Mouse (Mus musculus) hindbrain, embryonic 13.5 days (tissue): Measurements from ENCODE around the gene Slc37a4. TPM values are rescaled to one million over a fixed set of nuclear protein-coding genes. Genes with fewer than 3 reads are reported as not detected.
A peak's percentile ranks its signal among the peaks of the same experiment; 100 is the strongest.
"Not testable (repeated sequence)": the region's sequence is repeated elsewhere in the genome, so short reads cannot be mapped to it uniquely, and the experiment has no call there.

Experiments used
- ATAC-seq: fragments of 200-750 bp; cut with Nextera tagmentation; 2 replicates; pipeline ENCODE4 v1.8.0; 2017; ENCODE audit warnings: moderate TSS enrichment; ENCODE audit not compliant: low FRiP score
- H3K27ac ChIP-seq: fragments of 300-500 bp; sonication (generic); 2 replicates; pipeline ENCODE4 v1.5.1; 2015; ENCODE audit warnings: inconsistent platforms, mild to moderate bottlenecking, moderate library complexity
- H3K27me3 ChIP-seq: fragments of 300-500 bp; sonication (generic); 2 replicates; pipeline ENCODE4 v1.6.1; 2015; ENCODE audit warnings: mild to moderate bottlenecking, inconsistent platforms
- H3K36me3 ChIP-seq: fragments of 300-500 bp; sonication (generic); 2 replicates; pipeline ENCODE4 v1.6.1; 2015; ENCODE audit warnings: mild to moderate bottlenecking, inconsistent platforms
- H3K4me1 ChIP-seq: fragments of 300-500 bp; sonication (generic); replicated peaks from 2 replicates; pipeline ENCODE4 v1.6.1; 2015; ENCODE audit warnings: inconsistent platforms
- H3K4me2 ChIP-seq: fragments of 300-500 bp; sonication (generic); 2 replicates; pipeline ENCODE4 v1.6.1; 2015; ENCODE audit warnings: inconsistent platforms, mild to moderate bottlenecking, moderate library complexity
- H3K4me3 ChIP-seq: fragments of 300-500 bp; sonication (generic); 2 replicates; pipeline ENCODE4 v1.5.1; 2015; ENCODE audit warnings: mild to moderate bottlenecking, inconsistent platforms
- H3K9ac ChIP-seq: fragments of 300-500 bp; sonication (generic); 2 replicates; pipeline ENCODE4 v1.6.1; 2015; ENCODE audit warnings: mild to moderate bottlenecking, inconsistent platforms
- H3K9me3 ChIP-seq: fragments of 300-500 bp; sonication (generic); 2 replicates; pipeline ENCODE4 v1.6.1; 2016; ENCODE audit warnings: inconsistent platforms
- WGBS: fragments of 180-500 bp; shearing (Covaris S2); methylation state at CpG from one replicate; pipeline ENCODE4 v1.1.7; 2015; 5-methylcytosine and 5-hydroxymethylcytosine counted together
- polyA plus RNA-seq: library from polyadenylated mRNA; unstranded; fragments of >200 nt; fragmentation: Nextera tagmentation; extraction: Ambion mirVana; gene quantifications from 2 replicates; pipeline ENCODE4 v1.2.1, GENCODE M21; 2015

Slc37a4 gene
- polyA plus RNA-seq, 1 experiment from 2014 or later: 64.7 TPM

- no peaks in the 10 kb centered on the region for H3K9me3 ChIP-seq
- no peak overlapping the region for H3K4me2 ChIP-seq
- H3K4me1 ChIP-seq: peaks cover 23% of the 10 kb centered on the region
- H3K27ac ChIP-seq: no peak overlapping the region
- H3K9ac ChIP-seq: no peak overlapping the region
- H3K36me3 ChIP-seq: peaks cover 4% of the 10 kb centered on the region
- H3K27me3 ChIP-seq: no peaks in the 10 kb centered on the region
- ATAC-seq: no peak
- no peak overlapping the region for H3K4me3 ChIP-seq
- 93% methylated on average over 6 of the region's 6 CpGs for WGBS
Observed at GRCm38 (mm10) chr9:44376141-44376540, 20.5 kb upstream of the Slc37a4 start.

DNA sequence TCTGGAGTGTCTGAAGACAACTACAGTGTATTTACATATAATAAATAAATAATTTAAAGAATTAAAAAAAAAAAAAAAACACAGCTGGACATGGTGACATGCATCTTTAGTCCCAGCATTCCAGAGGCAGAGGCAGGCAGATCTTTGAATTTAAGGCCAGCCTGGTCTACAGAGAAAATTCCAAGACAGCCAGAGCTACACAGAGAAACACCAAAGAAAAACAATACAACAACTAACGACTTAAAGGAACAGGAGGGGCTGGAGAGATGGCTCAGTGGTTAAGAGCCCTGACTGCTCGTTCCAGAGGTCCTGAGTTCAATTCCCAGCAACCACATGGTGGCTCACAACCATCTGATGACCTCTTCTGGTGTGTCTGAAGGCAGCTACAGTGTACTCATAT, 19.3 kb upstream of the Slc37a4 start:
- H3K9ac ChIP-seq, H3K27me3 ChIP-seq, H3K27ac ChIP-seq, ATAC-seq, H3K4me2 ChIP-seq, H3K4me3 ChIP-seq, H3K9me3 ChIP-seq: not testable (repeated sequence)
- Histone ChIP-seq H3K4me1 (peaks cover 26% of the 10 kb centered on the region), H3K36me3 (peaks cover 16% of the 10 kb centered on the region)
- WGBS: 93% methylated on average over 2 of the region's 2 CpGs

- no peaks in the 10 kb centered on the region for H3K9me3 ChIP-seq
- H3K36me3 ChIP-seq: peaks cover 25% of the 10 kb centered on the region
- H3K4me3 ChIP-seq: peak overlapping the region; percentile 92
- peaks cover 26% of the 10 kb centered on the region for H3K4me1 ChIP-seq
- ATAC-seq: no peak
- H3K9ac ChIP-seq: peak overlapping the region; percentile 79
- H3K27ac ChIP-seq: peak overlapping the region; percentile 93
- 94% methylated on average over 5 of the region's 5 CpGs for WGBS
- H3K4me2 ChIP-seq: peak overlapping the region; percentile 98
- H3K27me3 ChIP-seq: no peaks in the 10 kb centered on the region
Observed at GRCm38 (mm10) chr9:44378153-44378730, 18.4 kb upstream of the Slc37a4 start.

GRCm38 (mm10) chr9:44379054-44379834, 17.4 kb upstream of the Slc37a4 start, which contains the start of gene Hyou1:
Gene Hyou1 (plus strand): TSS chr9:44379490.
- Histone ChIP-seq H3K27me3 (no peaks in the 10 kb centered on the region), H3K4me2 (peak within 1 kb of the TSS; percentile 98), H3K27ac (peak within 1 kb of the TSS; percentile 93), H3K9ac (peak within 1 kb of the TSS; percentile 96), H3K9me3 (no peaks in the 10 kb centered on the region), H3K4me3 (peak within 1 kb of the TSS; percentile 92), H3K4me1 (peaks cover 26% of the 10 kb centered on the region), H3K36me3 (peaks cover 35% of the 10 kb centered on the region)
- WGBS: under 1% methylated on average over 83 of the region's 83 CpGs
- peak; percentile 97 for ATAC-seq

- Histone ChIP-seq H3K9me3 (no peaks in the 10 kb centered on the region), H3K4me1 (peaks cover 26% of the 10 kb centered on the region), H3K4me3 (peak overlapping the region; percentile 92), H3K9ac (peak overlapping the region; percentile 96), H3K27ac (peak overlapping the region; percentile 91), H3K36me3 (peaks cover 41% of the 10 kb centered on the region), H3K4me2 (peak overlapping the region; percentile 98), H3K27me3 (no peaks in the 10 kb centered on the region)
- peak; percentile 49 for ATAC-seq
- WGBS: 12% methylated on average over 15 of the region's 15 CpGs
Observed at GRCm38 (mm10) chr9:44379862-44380261, 16.8 kb upstream of the Slc37a4 start.

DNA sequence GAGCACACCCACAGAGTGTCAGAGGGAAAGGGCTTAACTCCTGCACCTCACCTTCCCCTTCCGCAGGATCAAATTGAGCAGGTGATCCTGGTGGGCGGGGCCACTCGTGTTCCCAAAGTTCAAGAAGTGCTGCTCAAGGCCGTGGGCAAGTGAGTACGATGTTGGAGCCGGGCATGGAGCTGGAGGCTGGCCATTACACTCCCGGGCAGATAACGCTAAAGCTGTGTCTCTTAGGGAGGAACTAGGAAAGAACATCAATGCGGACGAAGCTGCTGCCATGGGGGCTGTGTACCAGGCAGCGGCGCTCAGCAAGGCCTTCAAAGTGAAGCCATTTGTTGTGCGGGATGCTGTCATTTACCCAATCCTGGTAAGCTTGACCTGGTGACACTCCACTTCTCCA, 12.1 kb upstream of the Slc37a4 start:
- Histone ChIP-seq H3K9me3 (no peaks in the 10 kb centered on the region), H3K36me3 (peaks cover 89% of the 10 kb centered on the region), H3K27ac (no peak overlapping the region), H3K27me3 (no peaks in the 10 kb centered on the region), H3K4me1 (peaks cover 17% of the 10 kb centered on the region), H3K4me2 (no peak overlapping the region), H3K4me3 (no peak overlapping the region), H3K9ac (no peak overlapping the region)
- no peak for ATAC-seq
- 94% methylated on average over 13 of the region's 13 CpGs for WGBS

DNA sequence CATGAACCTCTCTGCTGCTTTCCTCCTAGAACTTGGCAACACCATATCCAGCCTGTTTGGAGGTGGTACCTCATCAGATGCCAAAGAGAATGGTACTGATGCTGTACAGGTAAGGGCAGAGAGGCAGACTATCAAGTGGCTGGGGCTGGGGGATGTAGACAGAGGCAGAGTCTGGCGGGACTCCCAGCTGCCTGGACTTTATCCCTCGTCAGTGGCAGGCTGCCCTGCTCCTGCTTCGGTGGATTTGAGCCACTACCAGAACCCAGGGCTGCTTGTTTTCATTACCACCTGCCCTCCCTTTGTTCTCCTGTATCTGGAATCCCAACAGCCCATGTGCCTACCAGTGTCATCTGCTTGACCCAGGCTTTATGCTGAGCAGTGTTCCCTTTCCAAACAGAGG, 9.4 kb upstream of the Slc37a4 start:
- Histone ChIP-seq H3K4me1 (no peaks in the 10 kb centered on the region), H3K27me3 (no peaks in the 10 kb centered on the region), H3K4me2 (no peak overlapping the region), H3K9me3 (no peaks in the 10 kb centered on the region), H3K9ac (no peak overlapping the region), H3K4me3 (no peak overlapping the region), H3K27ac (no peak overlapping the region), H3K36me3 (peaks cover 97% of the 10 kb centered on the region)
- WGBS: 83% methylated on average over 3 of the region's 3 CpGs
- no peak for ATAC-seq

GRCm38 (mm10) chr9:44389273-44389672, 7.4 kb upstream of the Slc37a4 start:
- Histone ChIP-seq H3K27ac (no peak overlapping the region), H3K9me3 (no peaks in the 10 kb centered on the region), H3K27me3 (no peaks in the 10 kb centered on the region), H3K36me3 (peaks cover 79% of the 10 kb centered on the region), H3K4me3 (no peak overlapping the region), H3K9ac (no peak overlapping the region), H3K4me2 (no peak overlapping the region), H3K4me1 (no peaks in the 10 kb centered on the region)
- ATAC-seq: no peak
- WGBS: 61% methylated on average over 8 of the region's 8 CpGs

- H3K27me3 ChIP-seq: no peaks in the 10 kb centered on the region
- no peak overlapping the region for H3K4me3 ChIP-seq
- H3K9me3 ChIP-seq: no peaks in the 10 kb centered on the region
- H3K4me1 ChIP-seq: peaks cover 4% of the 10 kb centered on the region; the same call in 1 of the 2 replicates
- H3K4me2 ChIP-seq: no peak overlapping the region
- H3K36me3 ChIP-seq: peaks cover 57% of the 10 kb centered on the region
- H3K27ac ChIP-seq: no peak overlapping the region
- peak; percentile 47; the same call in 1 of the 2 replicates for ATAC-seq
- no peak overlapping the region for H3K9ac ChIP-seq
- 43% methylated on average over 4 of the region's 4 CpGs for WGBS
Observed at GRCm38 (mm10) chr9:44391466-44391865, 5.2 kb upstream of the Slc37a4 start.

DNA sequence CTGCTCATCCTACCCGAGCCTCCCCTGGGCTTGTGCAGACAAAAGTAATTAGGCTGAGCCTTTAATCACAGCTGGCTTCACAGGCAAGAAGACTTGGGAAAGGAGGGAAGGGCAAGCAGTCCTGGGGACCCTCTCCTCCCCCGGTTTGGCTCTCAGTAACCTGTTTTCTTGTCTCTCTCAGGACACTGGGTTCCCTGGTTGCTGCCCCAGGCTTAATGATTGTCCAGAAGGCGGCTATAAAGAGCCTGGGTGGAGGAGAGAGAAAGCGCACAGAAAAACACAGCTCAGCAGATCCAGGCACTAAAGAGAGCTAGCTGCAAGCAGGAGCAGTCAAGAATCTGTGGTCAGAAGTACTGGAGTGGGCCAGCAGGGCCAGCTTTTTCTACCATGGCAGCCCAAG, 1.4 kb downstream of the Slc37a4 start:
- H3K36me3 ChIP-seq: peaks cover 41% of the 10 kb centered on the region
- peak overlapping the region; percentile 92 for H3K27ac ChIP-seq
- peak overlapping the region; percentile 61 for H3K4me3 ChIP-seq
- peak overlapping the region; percentile 90 for H3K9ac ChIP-seq
- peak overlapping the region; percentile 88 for H3K4me2 ChIP-seq
- 17% methylated on average over 4 of the region's 4 CpGs for WGBS
- ATAC-seq: no peak
- no peaks in the 10 kb centered on the region for H3K27me3 ChIP-seq
- no peaks in the 10 kb centered on the region for H3K9me3 ChIP-seq
- H3K4me1 ChIP-seq: peaks cover 41% of the 10 kb centered on the region

- Histone ChIP-seq H3K27me3 (no peaks in the 10 kb centered on the region), H3K9ac (peak overlapping the region; percentile 90), H3K36me3 (peaks cover 46% of the 10 kb centered on the region), H3K9me3 (no peaks in the 10 kb centered on the region), H3K4me3 (peak overlapping the region; percentile 61), H3K27ac (peak overlapping the region; percentile 92), H3K4me1 (peaks cover 41% of the 10 kb centered on the region), H3K4me2 (peak overlapping the region; percentile 88)
- no peak for ATAC-seq
- 83% methylated on average over 9 of the region's 9 CpGs for WGBS
Observed at GRCm38 (mm10) chr9:44398551-44398950, 1.9 kb downstream of the Slc37a4 start.

DNA sequence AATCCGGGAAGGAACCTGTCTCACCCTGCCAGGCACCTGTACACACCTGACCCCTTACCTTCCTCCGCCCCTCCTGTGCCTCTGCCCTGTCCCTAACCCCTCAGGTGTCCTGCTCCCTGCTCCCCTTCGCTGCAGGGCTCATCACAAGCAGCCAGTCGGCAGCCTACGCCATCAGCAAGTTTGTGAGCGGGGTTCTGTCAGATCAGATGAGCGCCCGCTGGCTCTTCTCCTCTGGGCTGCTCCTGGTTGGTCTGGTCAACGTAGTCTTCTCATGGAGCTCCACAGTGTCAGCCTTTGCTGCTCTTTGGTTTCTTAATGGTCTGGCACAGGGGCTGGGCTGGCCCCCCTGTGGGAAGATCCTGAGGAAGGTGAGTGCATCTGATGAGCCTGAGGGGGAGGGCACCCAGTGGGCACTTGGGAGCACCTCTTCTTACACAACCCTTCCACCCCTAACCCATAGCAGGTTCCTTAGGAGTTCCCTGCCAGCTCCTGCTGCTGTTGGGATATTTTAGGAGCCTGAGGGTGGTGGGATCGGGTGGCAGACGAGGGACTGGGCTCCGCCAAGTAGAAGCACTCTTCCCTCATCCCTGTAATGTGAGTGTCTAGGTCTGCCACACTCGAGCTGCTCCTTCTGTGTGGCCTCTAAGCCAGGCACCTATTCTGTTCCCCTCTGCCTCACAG, 2.6 kb downstream of the Slc37a4 start:
- H3K9ac ChIP-seq: peak overlapping the region; percentile 90
- peak overlapping the region; percentile 61 for H3K4me3 ChIP-seq
- no peaks in the 10 kb centered on the region for H3K27me3 ChIP-seq
- peak overlapping the region; percentile 88 for H3K4me2 ChIP-seq
- H3K36me3 ChIP-seq: peaks cover 53% of the 10 kb centered on the region
- no peak for ATAC-seq
- 85% methylated on average over 13 of the region's 13 CpGs for WGBS
- peak overlapping the region; percentile 92 for H3K27ac ChIP-seq
- H3K4me1 ChIP-seq: peaks cover 47% of the 10 kb centered on the region
- H3K9me3 ChIP-seq: no peaks in the 10 kb centered on the region
